Mouse (Mus musculus): Measurements from ENCODE around the gene Krtap5-2. TPM values are rescaled to one million over a fixed set of nuclear protein-coding genes. Genes with fewer than 3 reads are reported as not detected.

The Krtap5-2 gene
- total RNA-seq, 2 experiments from 2014 or later = not detected

DNA sequence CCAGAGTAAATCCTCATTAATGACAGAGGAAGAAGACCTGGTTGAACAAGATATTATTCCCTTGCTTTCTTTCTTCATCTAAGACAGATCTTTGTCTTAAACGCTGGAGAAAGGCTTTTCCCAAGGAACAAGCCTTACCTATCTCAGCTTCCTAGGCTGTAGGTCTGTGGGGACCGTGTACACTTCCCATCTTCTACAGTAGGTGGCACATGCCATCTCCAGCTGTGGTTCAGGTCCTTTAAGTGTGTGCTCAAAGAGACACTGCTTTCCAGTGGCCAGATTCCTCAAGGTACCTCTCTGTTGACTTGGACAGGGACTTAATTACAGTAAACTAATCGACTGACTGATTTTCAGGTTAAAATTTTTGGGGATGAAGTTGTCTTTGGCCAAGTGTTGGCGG lies 47.0 kb downstream of the Krtap5-2 start:
- intact Hi-C loops (cut with DNase I) = no loop called here
- DNase-seq (ENCODE audit: extremely low spot score in 1 of 2, low spot score in 2 of 2) = no peak
- no peak for TF ChIP-seq CTCF (IDR thresholded peaks at IDR 0.05)
- no peak overlapping the region for H3K4me3 ChIP-seq
- H3K27ac ChIP-seq = no peak overlapping the region

Other genes with a start within 250 kb of the Krtap5-2 start
- gene Brsk2, start 226.3 kb downstream of the Krtap5-2 start, total RNA-seq (2021) = 100 to 1,000 TPM; 223 to 224 TPM
- 10 to 100 TPM; 37.6 to 38.7 TPM for gene Mob2, start 114.9 kb downstream of the Krtap5-2 start, total RNA-seq (2021)
- 100 to 1,000 TPM; 153 to 173 TPM for gene Dusp8, start 80.2 kb downstream of the Krtap5-2 start, total RNA-seq (2021)
- not detected for gene Gm45618, start 55.3 kb downstream of the Krtap5-2 start, total RNA-seq (2021)
- not detected for gene Gm39115, start 40.0 kb downstream of the Krtap5-2 start, total RNA-seq (2021)
- gene Gm45337, start 31.4 kb downstream of the Krtap5-2 start, total RNA-seq (2021) = not detected
- gene Gm29735, start 18.9 kb downstream of the Krtap5-2 start, total RNA-seq (2021) = not detected
- gene Gm4553, start 10.3 kb downstream of the Krtap5-2 start, total RNA-seq (2021) = not detected
- not detected for gene Gm10153, start 14.4 kb upstream of the Krtap5-2 start, total RNA-seq (2021)
- gene Krtap5-3, start 25.4 kb upstream of the Krtap5-2 start, total RNA-seq (2021) = not detected
- not detected for gene Gm7579, start 35.9 kb upstream of the Krtap5-2 start, total RNA-seq (2021)
- not detected for gene Krtap5-5, start 54.0 kb upstream of the Krtap5-2 start, total RNA-seq (2021)
- gene Gm40460, start 65.1 kb upstream of the Krtap5-2 start, total RNA-seq (2021) = not detected
- not detected for gene Gm2431, start 82.3 kb upstream of the Krtap5-2 start, total RNA-seq (2021)
- gene Gm4559, start 98.4 kb upstream of the Krtap5-2 start, total RNA-seq (2021) = not detected
- gene Krtap5-1, start 121.1 kb upstream of the Krtap5-2 start, total RNA-seq (2021) = not detected
- not detected for gene Krtap5-4, start 127.5 kb upstream of the Krtap5-2 start, total RNA-seq (2021)
- 10 to 100 TPM; 31.4 to 36.1 TPM for gene Ifitm10, start 197.7 kb upstream of the Krtap5-2 start, total RNA-seq (2021)
- 1 to 10 TPM; 4.3 to 4.5 TPM for gene Gm49369, start 206.7 kb upstream of the Krtap5-2 start, total RNA-seq (2021)
- 100 to 1,000 TPM; 304 TPM for gene Ctsd, start 212.0 kb upstream of the Krtap5-2 start, total RNA-seq (2021)

Measured in left cerebral cortex, adult 2 months (tissue).